Mouse (Mus musculus) brain, embryonic 14.5 days (tissue): ENCODE measurements at regions not wholly inside any gene's neighbourhood (a gene's known extent, or its start where the extent isn't known, plus 50 kb on each side); places are given as distances from the start of the nearest gene placed in this dataset.
A peak's percentile ranks its signal among the peaks of the same experiment; 100 is the strongest.

ENCODE experiments used
- DNase-seq: peaks from one replicate; pipeline ENCODE4 v3.0.0-alpha.2; 2011; ENCODE audit warnings: low read depth
- CTCF ChIP-seq: fragments of 200-500 bp; IDR thresholded peaks from 2 replicates; pipeline ENCODE4 v1.5.1; 2012; ENCODE audit warnings: inconsistent platforms, mild to moderate bottlenecking, moderate library complexity, borderline replicate concordance; ENCODE audit not compliant: insufficient read depth, insufficient read length; ENCODE audit errors: extremely low read depth
- POLR2A ChIP-seq: fragments of 200-500 bp; IDR thresholded peaks from 2 replicates; pipeline ENCODE4 v1.6.1; 2012; ENCODE audit warnings: mild to moderate bottlenecking, inconsistent platforms, borderline replicate concordance; ENCODE audit not compliant: poor library complexity, insufficient read depth, insufficient read length, severe bottlenecking; ENCODE audit errors: extremely low read depth

DNA sequence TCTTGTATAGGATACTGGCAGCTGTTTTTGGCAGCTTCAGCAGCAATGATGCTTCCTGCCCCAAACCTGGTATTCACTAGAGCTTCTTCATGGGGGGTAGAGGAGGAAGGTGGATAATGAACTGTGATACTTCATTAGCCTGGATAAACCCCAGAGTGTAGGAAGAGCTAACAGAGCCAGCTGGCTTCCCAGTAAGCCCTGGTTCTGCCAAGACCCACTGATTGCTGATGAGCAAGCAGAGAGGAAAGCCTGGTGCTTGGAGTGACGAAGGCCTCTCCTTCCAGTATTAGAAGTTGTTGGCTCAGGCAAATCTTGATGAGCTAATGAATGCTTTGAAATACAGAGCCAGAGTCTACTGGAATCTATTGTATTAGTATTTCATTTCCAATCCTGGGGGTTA is 370.8 kb upstream of the Pkn2 start:
- TF ChIP-seq POLR2A (no peak), CTCF (no peak)
- peak; percentile 53 for DNase-seq

GRCm38 (mm10) chr3:143252008-143252407 is 370.2 kb upstream of the Pkn2 start:
- no peak for DNase-seq
- TF ChIP-seq CTCF = no peak
- no peak for TF ChIP-seq POLR2A

DNA sequence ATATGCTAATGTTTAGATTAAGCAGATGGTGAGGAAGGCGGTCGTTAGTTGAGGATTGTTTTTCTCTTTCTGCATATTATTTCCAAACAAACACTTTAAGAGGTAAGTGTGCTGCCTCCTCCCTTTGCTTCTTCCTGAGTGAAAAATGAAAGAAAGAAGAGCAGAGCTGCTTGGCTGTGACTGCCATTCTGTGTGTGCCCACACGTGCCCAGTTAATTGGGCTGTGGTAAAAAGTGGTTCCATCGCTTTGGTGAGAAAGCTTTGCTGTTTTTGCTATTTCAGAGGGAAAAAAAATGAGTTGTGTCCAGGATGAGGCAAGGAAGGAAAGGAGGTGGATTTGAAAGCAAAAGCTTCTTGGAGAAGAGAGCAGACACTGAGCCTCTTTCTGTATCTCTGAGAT is 360.9 kb upstream of the Pkn2 start:
- DNase-seq = peak; percentile 45

GRCm38 (mm10) chr3:143240545-143241383 is 359.0 kb upstream of the Pkn2 start:
- peak; percentile 80 for DNase-seq
- TF ChIP-seq CTCF (peak; percentile 45; the same call in 1 of the 2 replicates), POLR2A (no peak)

More for the DNA sequence above, 360.9 kb upstream of the Pkn2 start:
- TF ChIP-seq POLR2A (no peak), CTCF (no peak)

DNA sequence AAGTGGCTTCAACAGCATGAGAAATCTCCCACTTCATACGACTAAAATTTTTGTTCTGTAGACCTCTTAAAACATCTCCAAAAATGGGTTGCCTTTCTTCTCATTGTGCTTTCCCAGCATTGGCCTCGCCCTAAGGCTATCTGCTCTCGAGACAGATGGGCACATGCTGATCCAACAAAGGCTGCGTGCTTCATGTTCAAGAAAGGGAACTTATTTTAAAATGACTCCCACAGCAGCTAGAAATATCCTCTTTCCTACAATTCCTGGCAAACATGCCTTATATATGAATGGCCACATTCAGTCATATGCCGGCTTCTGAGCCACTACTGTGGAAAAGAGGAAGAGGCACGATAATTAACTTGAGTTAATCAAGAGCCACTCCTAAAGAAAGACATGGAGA is 356.7 kb upstream of the Pkn2 start:
- DNase-seq = no peak
- no peak for TF ChIP-seq CTCF
- no peak for TF ChIP-seq POLR2A

GRCm38 (mm10) chr3:143223999-143224729 is 342.4 kb upstream of the Pkn2 start:
- no peak for TF ChIP-seq CTCF
- TF ChIP-seq POLR2A = no peak
- DNase-seq = peak; percentile 64

DNA sequence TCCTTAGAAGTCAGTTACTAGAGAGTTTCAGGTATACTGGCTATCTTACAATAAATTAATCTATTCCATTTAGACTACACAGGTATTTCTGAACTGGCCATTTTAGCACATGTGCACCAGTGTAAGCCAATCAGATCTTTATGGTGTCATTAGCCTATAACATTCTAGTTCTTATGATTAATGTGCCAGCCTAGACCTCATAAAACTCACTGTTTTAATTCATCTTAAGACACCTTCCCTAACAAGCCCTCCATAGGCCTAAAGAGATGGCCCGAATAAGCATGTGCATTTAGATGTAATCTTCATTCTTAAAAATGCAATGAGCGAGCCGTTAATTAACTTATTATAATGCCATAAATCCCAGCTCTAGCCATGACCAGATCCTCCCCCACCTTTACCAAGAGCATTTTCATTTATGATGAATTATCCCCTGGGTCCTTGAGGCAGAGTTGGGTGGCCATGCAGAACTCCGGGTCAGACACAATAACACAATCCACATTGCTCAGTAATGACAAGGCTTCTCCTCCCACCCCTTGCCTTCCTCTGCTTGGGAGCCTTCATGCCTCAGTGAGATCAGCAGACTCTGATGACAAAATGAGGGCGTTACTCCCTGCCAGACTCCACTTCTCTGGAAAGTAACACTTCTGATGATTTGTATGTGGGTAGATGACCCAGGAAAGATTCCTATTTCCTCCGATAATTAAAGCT is 311.6 kb upstream of the Pkn2 start:
- DNase-seq = no peak
- TF ChIP-seq CTCF (no peak), POLR2A (no peak)

DNA sequence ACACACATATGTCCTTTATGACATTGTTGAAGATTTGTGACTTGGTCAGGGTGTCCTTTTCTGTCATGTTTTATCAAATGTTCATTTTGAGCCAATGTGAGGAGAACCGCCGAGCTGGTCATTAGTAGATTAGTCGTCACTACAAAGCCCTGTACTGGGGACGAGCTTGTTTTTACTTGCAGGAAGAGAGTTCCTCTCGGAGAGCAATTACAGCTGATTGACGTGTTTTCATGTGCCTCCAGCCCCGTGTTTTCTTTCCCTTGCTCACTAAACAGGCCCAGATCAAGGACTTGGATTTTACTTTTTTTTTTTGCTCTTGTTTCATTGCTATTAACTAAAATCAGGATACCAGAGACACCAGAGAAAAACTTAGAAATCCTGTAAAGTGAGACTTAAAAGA is 307.1 kb upstream of the Pkn2 start:
- TF ChIP-seq CTCF (no peak), POLR2A (no peak)
- DNase-seq = peak; percentile 54

DNA sequence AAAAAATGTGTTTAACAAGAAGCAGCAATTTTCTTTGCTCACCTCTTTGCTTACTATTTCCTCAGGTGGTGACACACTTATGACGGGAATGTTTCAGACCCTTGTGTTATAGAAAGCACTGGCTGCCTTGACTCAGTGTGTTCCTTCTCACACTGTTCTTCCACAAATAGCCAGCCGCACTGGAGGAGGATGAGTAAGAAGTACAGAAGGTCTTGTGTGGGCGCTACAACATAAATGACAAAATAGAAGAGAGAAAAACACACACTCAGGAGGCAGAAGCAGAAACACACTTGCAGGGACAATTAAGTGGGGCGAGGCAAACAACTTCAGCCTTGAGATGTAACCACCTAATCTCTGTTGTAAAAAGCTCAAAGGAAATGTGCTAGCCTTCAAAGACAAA is 292.2 kb upstream of the Pkn2 start:
- DNase-seq = no peak
- TF ChIP-seq CTCF = no peak

DNA sequence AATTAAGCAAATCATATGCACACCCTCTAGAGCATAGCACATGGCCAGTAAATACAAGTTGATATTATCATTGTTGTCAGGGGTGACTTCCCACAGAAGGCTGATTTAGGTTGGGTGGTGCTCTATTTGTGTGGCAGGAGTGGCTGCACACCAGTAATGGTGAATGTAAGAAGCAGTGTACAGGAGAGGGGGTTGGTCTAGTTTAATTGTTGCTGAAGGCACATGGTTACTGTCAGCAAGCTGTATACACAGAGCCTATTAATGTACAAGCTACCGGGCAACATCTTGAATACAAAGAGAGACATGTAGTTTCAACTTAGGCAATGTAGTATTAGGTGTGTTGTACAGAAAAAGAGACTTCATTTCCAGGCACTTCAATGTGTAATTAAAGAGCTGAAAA is 280.6 kb upstream of the Pkn2 start:
- peak; percentile 9 for DNase-seq
- TF ChIP-seq POLR2A = no peak
- TF ChIP-seq CTCF = no peak

DNA sequence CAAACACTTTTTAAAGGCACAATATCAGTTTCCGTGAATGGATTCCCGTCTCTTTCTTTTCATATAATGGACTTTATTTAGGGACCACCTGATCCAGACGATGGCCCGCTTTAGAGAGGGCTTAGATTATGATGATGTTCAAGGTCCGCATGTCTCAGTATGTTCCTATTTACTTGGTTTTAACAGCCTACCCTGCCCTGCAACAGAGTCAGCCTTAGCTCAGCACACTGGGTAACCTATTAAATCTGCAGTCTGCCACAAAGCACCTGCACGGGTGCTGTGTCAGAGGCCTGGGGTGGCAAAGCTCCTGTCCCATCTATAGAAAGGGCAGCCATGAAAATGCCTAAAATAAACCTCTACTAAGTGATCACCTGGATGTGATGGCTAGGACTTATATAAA is 280.2 kb upstream of the Pkn2 start:
- TF ChIP-seq POLR2A = no peak
- DNase-seq = no peak

DNA sequence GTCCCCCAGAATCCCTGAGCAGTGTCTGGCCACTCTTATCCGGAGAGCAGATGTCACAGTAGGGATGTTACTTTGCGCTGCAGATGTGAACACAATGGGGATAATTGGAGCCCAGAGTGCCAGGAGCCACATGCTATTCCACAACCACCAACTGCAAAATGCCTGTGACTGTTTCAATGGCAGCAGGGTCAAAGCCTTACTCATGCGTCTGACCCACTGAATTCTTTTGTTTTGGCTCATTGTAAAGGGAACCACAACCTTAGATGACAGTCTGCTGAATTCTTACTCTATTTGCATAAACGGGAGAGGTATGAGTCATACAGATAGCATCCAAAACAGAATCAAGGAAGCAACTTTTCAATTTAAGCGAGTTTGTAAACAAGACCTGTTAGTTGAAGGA is 276.8 kb upstream of the Pkn2 start:
- no peak for TF ChIP-seq POLR2A
- TF ChIP-seq CTCF = no peak
- DNase-seq = peak; percentile 16
